Mouse (Mus musculus) neural tube, embryonic 13.5 days (tissue): ENCODE measurements at regions not wholly inside any gene's neighbourhood (a gene's known extent, or its start where the extent isn't known, plus 50 kb on each side); places are given as distances from the start of the nearest gene placed in this dataset.

Experiments
- ATAC-seq: fragments of 200-750 bp; cut with Nextera tagmentation; 2 replicates; pipeline ENCODE4 v1.8.0; 2017; ENCODE audit warnings: low read depth, mild to moderate bottlenecking, moderate TSS enrichment, moderate library complexity
- H3K27ac ChIP-seq: fragments of 300-500 bp; sonication (generic); replicated peaks from 2 replicates; pipeline ENCODE4 v1.5.1; 2015; ENCODE audit warnings: moderate library complexity, mild to moderate bottlenecking, inconsistent platforms
- H3K27me3 ChIP-seq: fragments of 300-500 bp; sonication (generic); 2 replicates; pipeline ENCODE4 v1.6.1; 2015; ENCODE audit warnings: mild to moderate bottlenecking, inconsistent platforms
- H3K36me3 ChIP-seq: fragments of 300-500 bp; sonication (generic); 2 replicates; pipeline ENCODE4 v1.6.1; 2015; ENCODE audit warnings: mild to moderate bottlenecking, inconsistent platforms
- H3K4me1 ChIP-seq: fragments of 300-500 bp; sonication (generic); replicated peaks from 2 replicates; pipeline ENCODE4 v1.6.1; 2015; ENCODE audit warnings: inconsistent platforms
- H3K4me2 ChIP-seq: fragments of 300-500 bp; sonication (generic); 2 replicates; pipeline ENCODE4 v1.6.1; 2015; ENCODE audit warnings: inconsistent platforms, mild to moderate bottlenecking, moderate library complexity
- H3K4me3 ChIP-seq: fragments of 300-500 bp; sonication (generic); 2 replicates; pipeline ENCODE4 v1.5.1; 2015; ENCODE audit warnings: mild to moderate bottlenecking, inconsistent platforms
- H3K9ac ChIP-seq: fragments of 300-500 bp; sonication (generic); 2 replicates; pipeline ENCODE4 v1.6.1; 2015; ENCODE audit warnings: moderate library complexity, mild to moderate bottlenecking, inconsistent platforms
- H3K9me3 ChIP-seq: fragments of 300-500 bp; sonication (generic); 2 replicates; pipeline ENCODE4 v1.6.1; 2016; ENCODE audit warnings: inconsistent platforms
- WGBS: fragments of 180-500 bp; shearing (Covaris S2); methylation state at CpG from one replicate; pipeline ENCODE4 v1.1.7; 2015; 5-methylcytosine and 5-hydroxymethylcytosine counted together

GRCm38 (mm10) chr15:87405689-87406088 is 138.4 kb upstream of the Fam19a5 start:
- no peak overlapping the region for H3K27ac ChIP-seq
- no peak for ATAC-seq
- WGBS = 90% methylated on average over 5 of the region's 5 CpGs
- no peaks in the 10 kb centered on the region for H3K9me3 ChIP-seq
- no peaks in the 10 kb centered on the region for H3K27me3 ChIP-seq
- H3K4me2 ChIP-seq = no peak overlapping the region
- no peak overlapping the region for H3K9ac ChIP-seq
- H3K4me3 ChIP-seq = no peak overlapping the region
- H3K36me3 ChIP-seq = no peaks in the 10 kb centered on the region
- no peaks in the 10 kb centered on the region for H3K4me1 ChIP-seq

- Histone ChIP-seq H3K27ac (no peak overlapping the region), H3K27me3 (no peaks in the 10 kb centered on the region; the same call in 1 of the 2 replicates), H3K9ac (no peak overlapping the region), H3K4me3 (no peak overlapping the region), H3K9me3 (no peaks in the 10 kb centered on the region), H3K4me2 (no peak overlapping the region), H3K36me3 (no peaks in the 10 kb centered on the region), H3K4me1 (no peaks in the 10 kb centered on the region)
- WGBS = 74% methylated on average over 12 of the region's 12 CpGs
- ATAC-seq = no peak
Measured at GRCm38 (mm10) chr15:87411978-87412377, 132.1 kb upstream of the Fam19a5 start.

- WGBS = 90% methylated on average over 7 of the region's 7 CpGs
- Histone ChIP-seq H3K4me2 (no peak overlapping the region), H3K27me3 (no peaks in the 10 kb centered on the region; the same call in 1 of the 2 replicates), H3K36me3 (no peaks in the 10 kb centered on the region), H3K9me3 (no peaks in the 10 kb centered on the region), H3K4me3 (no peak overlapping the region), H3K4me1 (no peaks in the 10 kb centered on the region), H3K27ac (no peak overlapping the region), H3K9ac (no peak overlapping the region)
- ATAC-seq = no peak
Measured at GRCm38 (mm10) chr15:87415996-87416395, 128.1 kb upstream of the Fam19a5 start.

GRCm38 (mm10) chr15:87421743-87422142 is 122.4 kb upstream of the Fam19a5 start:
- 90% methylated on average over 4 of the region's 4 CpGs for WGBS
- no peak for ATAC-seq
- no peaks in the 10 kb centered on the region for H3K27me3 ChIP-seq

GRCm38 (mm10) chr15:87433306-87433705 is 110.8 kb upstream of the Fam19a5 start:
- WGBS = 85% methylated on average over 6 of the region's 6 CpGs
- H3K4me1 ChIP-seq = no peaks in the 10 kb centered on the region
- H3K36me3 ChIP-seq = no peaks in the 10 kb centered on the region

More at GRCm38 (mm10) chr15:87421743-87422142, 122.4 kb upstream of the Fam19a5 start:
- H3K36me3 ChIP-seq = no peaks in the 10 kb centered on the region
- no peaks in the 10 kb centered on the region for H3K4me1 ChIP-seq
- no peak overlapping the region for H3K27ac ChIP-seq
- H3K9ac ChIP-seq = no peak overlapping the region
- H3K4me2 ChIP-seq = no peak overlapping the region
- H3K4me3 ChIP-seq = no peak overlapping the region
- no peaks in the 10 kb centered on the region for H3K9me3 ChIP-seq

GRCm38 (mm10) chr15:87433901-87434300 is 110.2 kb upstream of the Fam19a5 start:
- 92% methylated on average over 12 of the region's 12 CpGs for WGBS
- ATAC-seq = no peak

More at GRCm38 (mm10) chr15:87433306-87433705, 110.8 kb upstream of the Fam19a5 start:
- H3K9ac ChIP-seq = no peak overlapping the region
- no peak overlapping the region for H3K27ac ChIP-seq
- no peaks in the 10 kb centered on the region for H3K9me3 ChIP-seq
- ATAC-seq = no peak
- H3K4me2 ChIP-seq = no peak overlapping the region
- H3K27me3 ChIP-seq = no peaks in the 10 kb centered on the region
- H3K4me3 ChIP-seq = no peak overlapping the region

GRCm38 (mm10) chr15:87435566-87435965 is 108.5 kb upstream of the Fam19a5 start:
- H3K27me3 ChIP-seq = no peaks in the 10 kb centered on the region
- no peaks in the 10 kb centered on the region for H3K4me1 ChIP-seq
- H3K9ac ChIP-seq = no peak overlapping the region
- no peak overlapping the region for H3K27ac ChIP-seq
- no peak overlapping the region for H3K4me3 ChIP-seq
- H3K9me3 ChIP-seq = no peaks in the 10 kb centered on the region
- H3K36me3 ChIP-seq = no peaks in the 10 kb centered on the region
- no peak overlapping the region for H3K4me2 ChIP-seq
- ATAC-seq = no peak
- 86% methylated on average over 2 of the region's 2 CpGs for WGBS

More at GRCm38 (mm10) chr15:87433901-87434300, 110.2 kb upstream of the Fam19a5 start:
- no peak overlapping the region for H3K4me2 ChIP-seq
- H3K27me3 ChIP-seq = no peaks in the 10 kb centered on the region
- H3K4me1 ChIP-seq = no peaks in the 10 kb centered on the region
- H3K27ac ChIP-seq = no peak overlapping the region
- H3K9ac ChIP-seq = no peak overlapping the region
- H3K4me3 ChIP-seq = no peak overlapping the region
- no peaks in the 10 kb centered on the region for H3K36me3 ChIP-seq
- H3K9me3 ChIP-seq = no peaks in the 10 kb centered on the region

GRCm38 (mm10) chr15:87437611-87438010 is 106.5 kb upstream of the Fam19a5 start:
- 82% methylated on average over 5 of the region's 5 CpGs for WGBS
- Histone ChIP-seq H3K4me1 (no peaks in the 10 kb centered on the region), H3K9me3 (no peaks in the 10 kb centered on the region), H3K36me3 (no peaks in the 10 kb centered on the region), H3K4me3 (no peak overlapping the region), H3K27ac (no peak overlapping the region), H3K4me2 (no peak overlapping the region), H3K27me3 (no peaks in the 10 kb centered on the region), H3K9ac (no peak overlapping the region)
- ATAC-seq = no peak

- no peak for ATAC-seq
Measured at GRCm38 (mm10) chr15:87458932-87459331, 85.2 kb upstream of the Fam19a5 start.

GRCm38 (mm10) chr15:87476247-87476646 is 67.9 kb upstream of the Fam19a5 start:
- Histone ChIP-seq H3K4me2 (no peak overlapping the region), H3K9ac (no peak overlapping the region), H3K27me3 (no peaks in the 10 kb centered on the region), H3K27ac (no peak overlapping the region), H3K4me1 (peaks cover 15% of the 10 kb centered on the region), H3K4me3 (no peak overlapping the region), H3K36me3 (no peaks in the 10 kb centered on the region), H3K9me3 (no peaks in the 10 kb centered on the region)
- 26% methylated on average over 11 of the region's 11 CpGs for WGBS
- ATAC-seq = no peak

More at GRCm38 (mm10) chr15:87458932-87459331, 85.2 kb upstream of the Fam19a5 start:
- Histone ChIP-seq H3K4me2 (no peak overlapping the region), H3K9ac (no peak overlapping the region), H3K9me3 (no peaks in the 10 kb centered on the region), H3K4me1 (no peaks in the 10 kb centered on the region), H3K36me3 (no peaks in the 10 kb centered on the region), H3K4me3 (no peak overlapping the region), H3K27me3 (no peaks in the 10 kb centered on the region), H3K27ac (no peak overlapping the region)
- 5% methylated on average over 1 of the region's 1 CpGs for WGBS

- no peak overlapping the region for H3K9ac ChIP-seq
- H3K4me3 ChIP-seq = no peak overlapping the region
- no peaks in the 10 kb centered on the region for H3K9me3 ChIP-seq
- no peaks in the 10 kb centered on the region for H3K27me3 ChIP-seq
- peaks cover 15% of the 10 kb centered on the region for H3K4me1 ChIP-seq
- H3K27ac ChIP-seq = no peak overlapping the region
- WGBS = 73% methylated on average over 14 of the region's 14 CpGs
- H3K4me2 ChIP-seq = no peak overlapping the region
- ATAC-seq = no peak
- H3K36me3 ChIP-seq = no peaks in the 10 kb centered on the region
Measured at GRCm38 (mm10) chr15:87476862-87477490, 67.1 kb upstream of the Fam19a5 start.

- H3K4me3 ChIP-seq = no peak overlapping the region
- H3K36me3 ChIP-seq = no peaks in the 10 kb centered on the region
- no peak overlapping the region for H3K9ac ChIP-seq
- 77% methylated on average over 3 of the region's 3 CpGs for WGBS
- no peak overlapping the region for H3K4me2 ChIP-seq
- H3K27ac ChIP-seq = no peak overlapping the region
- H3K4me1 ChIP-seq = peaks cover 28% of the 10 kb centered on the region
- no peak for ATAC-seq
- no peaks in the 10 kb centered on the region for H3K27me3 ChIP-seq
- H3K9me3 ChIP-seq = no peaks in the 10 kb centered on the region
Measured at GRCm38 (mm10) chr15:87480758-87481157, 63.3 kb upstream of the Fam19a5 start.
